Mouse (Mus musculus): ENCODE measurements around the gene Mrpl17. TPM values are rescaled to one million over a fixed set of nuclear protein-coding genes. Genes with fewer than 3 reads are reported as not detected.
"Not testable (repeated sequence)": the region's sequence is repeated elsewhere in the genome, so short reads cannot be mapped to it uniquely, and the experiment has no call there.

Mrpl17 gene
- polyA plus RNA-seq (2014; fragmentation: Nextera tagmentation; extraction: Ambion mirVana), result 186 and 200 TPM in 2 replicates

GRCm38 (mm10) chr7:105810877-105811489, at the start of gene Mrpl17:
Mrpl17 (minus strand) TSS chr7:105811099.
- DNase-seq (peak; percentile 100), ATAC-seq (ENCODE audit: low FRiP score, low TSS enrichment) (peak; percentile 98)
- peak within 1 kb of the TSS; percentile 82 for H3K4me3 ChIP-seq (replicated peaks; ENCODE audit: low read depth, low read length)
- under 1% methylated on average over 52 of the region's 52 CpGs for WGBS
- no peaks in the 10 kb centered on the region for H3K27me3 ChIP-seq (ENCODE audit: control insufficient read depth, insufficient read depth, low read length)
- H3K4me1 ChIP-seq (ENCODE audit: control insufficient read depth, insufficient read depth, low read length), result peaks cover 7% of the 10 kb centered on the region
- H3K4me2 ChIP-seq (ENCODE audit: low read length), result peak within 1 kb of the TSS; percentile 62
- peaks cover 15% of the 10 kb centered on the region; the same call in 1 of the 2 replicates for H3K36me3 ChIP-seq (ENCODE audit: control insufficient read depth, insufficient read depth, low read length)
- peak within 1 kb of the TSS; percentile 88 for H3K9ac ChIP-seq (replicated peaks; ENCODE audit: low read length)
- peak within 1 kb of the TSS; percentile 89 for H3K27ac ChIP-seq (replicated peaks; ENCODE audit: low read depth, low read length)
- no peaks in the 10 kb centered on the region for H3K9me3 ChIP-seq (ENCODE audit: control insufficient read depth, low read length)

GRCm38 (mm10) chr7:105855718-105856560, 45.0 kb upstream of the Mrpl17 start:
- not testable (repeated sequence) for H3K4me2 ChIP-seq (ENCODE audit: low read length); H3K4me3 ChIP-seq (replicated peaks; ENCODE audit: low read depth, low read length); H3K36me3 ChIP-seq (ENCODE audit: control insufficient read depth, insufficient read depth, low read length); H3K27ac ChIP-seq (replicated peaks; ENCODE audit: low read depth, low read length); ATAC-seq (ENCODE audit: low FRiP score, low TSS enrichment); H3K4me1 ChIP-seq (ENCODE audit: control insufficient read depth, insufficient read depth, low read length); H3K9me3 ChIP-seq (ENCODE audit: control insufficient read depth, low read length); H3K27me3 ChIP-seq (ENCODE audit: control insufficient read depth, insufficient read depth, low read length); H3K9ac ChIP-seq (replicated peaks; ENCODE audit: low read length); DNase-seq
- no CpG with 5 or more reads among the region's 2 CpGs for WGBS

- no peaks in the 10 kb centered on the region for H3K9me3 ChIP-seq (ENCODE audit: control insufficient read depth, low read length)
- no peaks in the 10 kb centered on the region for H3K4me1 ChIP-seq (ENCODE audit: control insufficient read depth, insufficient read depth, low read length)
- no peak overlapping the region for H3K27ac ChIP-seq (replicated peaks; ENCODE audit: low read depth, low read length)
- H3K27me3 ChIP-seq (ENCODE audit: control insufficient read depth, insufficient read depth, low read length), result no peaks in the 10 kb centered on the region
- no peak overlapping the region for H3K9ac ChIP-seq (replicated peaks; ENCODE audit: low read length)
- H3K36me3 ChIP-seq (ENCODE audit: control insufficient read depth, insufficient read depth, low read length), result no peaks in the 10 kb centered on the region
- no peak overlapping the region for H3K4me3 ChIP-seq (replicated peaks; ENCODE audit: low read depth, low read length)
- H3K4me2 ChIP-seq (ENCODE audit: low read length), result no peak overlapping the region
- DNase-seq, result no peak
- WGBS, result 79% methylated on average over 7 of the region's 7 CpGs
- ATAC-seq (ENCODE audit: low FRiP score, low TSS enrichment), result no peak
Observed at GRCm38 (mm10) chr7:105824281-105824680, 13.4 kb upstream of the Mrpl17 start.

GRCm38 (mm10) chr7:105818483-105818882, 7.6 kb upstream of the Mrpl17 start:
- no peaks in the 10 kb centered on the region for H3K36me3 ChIP-seq (ENCODE audit: control insufficient read depth, insufficient read depth, low read length)
- no peak for ATAC-seq (ENCODE audit: low FRiP score, low TSS enrichment)
- WGBS, result 2% methylated on average over 1 of the region's 1 CpGs
- peak; percentile 85 for DNase-seq
- no peaks in the 10 kb centered on the region for H3K9me3 ChIP-seq (ENCODE audit: control insufficient read depth, low read length)
- no peak overlapping the region for H3K9ac ChIP-seq (replicated peaks; ENCODE audit: low read length)
- H3K4me1 ChIP-seq (ENCODE audit: control insufficient read depth, insufficient read depth, low read length), result no peaks in the 10 kb centered on the region
- no peak overlapping the region for H3K4me3 ChIP-seq (replicated peaks; ENCODE audit: low read depth, low read length)
- no peaks in the 10 kb centered on the region for H3K27me3 ChIP-seq (ENCODE audit: control insufficient read depth, insufficient read depth, low read length)
- no peak overlapping the region for H3K27ac ChIP-seq (replicated peaks; ENCODE audit: low read depth, low read length)
- H3K4me2 ChIP-seq (ENCODE audit: low read length), result no peak overlapping the region

GRCm38 (mm10) chr7:105816736-105817135, 5.8 kb upstream of the Mrpl17 start:
- ATAC-seq (ENCODE audit: low FRiP score, low TSS enrichment) (no peak), DNase-seq (peak; percentile 73)
- no peaks in the 10 kb centered on the region for H3K36me3 ChIP-seq (ENCODE audit: control insufficient read depth, insufficient read depth, low read length)
- H3K4me3 ChIP-seq (replicated peaks; ENCODE audit: low read depth, low read length), result no peak overlapping the region
- H3K9ac ChIP-seq (replicated peaks; ENCODE audit: low read length), result no peak overlapping the region
- H3K4me2 ChIP-seq (ENCODE audit: low read length), result no peak overlapping the region
- no peaks in the 10 kb centered on the region for H3K27me3 ChIP-seq (ENCODE audit: control insufficient read depth, insufficient read depth, low read length)
- no peaks in the 10 kb centered on the region for H3K9me3 ChIP-seq (ENCODE audit: control insufficient read depth, low read length)
- H3K4me1 ChIP-seq (ENCODE audit: control insufficient read depth, insufficient read depth, low read length), result no peaks in the 10 kb centered on the region
- no peak overlapping the region for H3K27ac ChIP-seq (replicated peaks; ENCODE audit: low read depth, low read length)

GRCm38 (mm10) chr7:105813326-105813725, 2.4 kb upstream of the Mrpl17 start:
- Histone ChIP-seq H3K4me3 (replicated peaks; ENCODE audit: low read depth, low read length) (no peak overlapping the region), H3K4me2 (ENCODE audit: low read length) (no peak overlapping the region), H3K4me1 (ENCODE audit: control insufficient read depth, insufficient read depth, low read length) (peaks cover 7% of the 10 kb centered on the region), H3K27me3 (ENCODE audit: control insufficient read depth, insufficient read depth, low read length) (no peaks in the 10 kb centered on the region), H3K27ac (replicated peaks; ENCODE audit: low read depth, low read length) (no peak overlapping the region), H3K9me3 (ENCODE audit: control insufficient read depth, low read length) (no peaks in the 10 kb centered on the region), H3K36me3 (ENCODE audit: control insufficient read depth, insufficient read depth, low read length) (peaks cover 13% of the 10 kb centered on the region; the same call in 1 of the 2 replicates), H3K9ac (replicated peaks; ENCODE audit: low read length) (no peak overlapping the region)
- no peak for ATAC-seq (ENCODE audit: low FRiP score, low TSS enrichment)
- WGBS, result 89% methylated on average over 3 of the region's 3 CpGs
- no peak for DNase-seq

GRCm38 (mm10) chr7:105812566-105812965, 1.7 kb upstream of the Mrpl17 start:
- no peak overlapping the region for H3K4me3 ChIP-seq (replicated peaks; ENCODE audit: low read depth, low read length)
- H3K9ac ChIP-seq (replicated peaks; ENCODE audit: low read length), result no peak overlapping the region
- no peaks in the 10 kb centered on the region for H3K27me3 ChIP-seq (ENCODE audit: control insufficient read depth, insufficient read depth, low read length)
- WGBS, result 83% methylated on average over 3 of the region's 3 CpGs
- ATAC-seq (ENCODE audit: low FRiP score, low TSS enrichment) (no peak), DNase-seq (no peak)
- H3K4me1 ChIP-seq (ENCODE audit: control insufficient read depth, insufficient read depth, low read length), result peaks cover 7% of the 10 kb centered on the region
- H3K27ac ChIP-seq (replicated peaks; ENCODE audit: low read depth, low read length), result no peak overlapping the region
- no peak overlapping the region for H3K4me2 ChIP-seq (ENCODE audit: low read length)
- H3K9me3 ChIP-seq (ENCODE audit: control insufficient read depth, low read length), result no peaks in the 10 kb centered on the region
- H3K36me3 ChIP-seq (ENCODE audit: control insufficient read depth, insufficient read depth, low read length), result peaks cover 15% of the 10 kb centered on the region; the same call in 1 of the 2 replicates

- DNase-seq (no peak), ATAC-seq (ENCODE audit: low FRiP score, low TSS enrichment) (peak; percentile 15; the same call in 1 of the 2 replicates)
- 0 out of 2 replicates have a peak overlapping the region, but pooled peaks have one; percentile 82 for H3K4me3 ChIP-seq (replicated peaks; ENCODE audit: low read depth, low read length)
- H3K9me3 ChIP-seq (ENCODE audit: control insufficient read depth, low read length), result no peaks in the 10 kb centered on the region
- no peak overlapping the region for H3K27ac ChIP-seq (replicated peaks; ENCODE audit: low read depth, low read length)
- H3K36me3 ChIP-seq (ENCODE audit: control insufficient read depth, insufficient read depth, low read length), result peaks cover 15% of the 10 kb centered on the region; the same call in 1 of the 2 replicates
- H3K9ac ChIP-seq (replicated peaks; ENCODE audit: low read length), result no peak overlapping the region
- peaks cover 7% of the 10 kb centered on the region for H3K4me1 ChIP-seq (ENCODE audit: control insufficient read depth, insufficient read depth, low read length)
- peak overlapping the region; percentile 31 for H3K4me2 ChIP-seq (ENCODE audit: low read length)
- H3K27me3 ChIP-seq (ENCODE audit: control insufficient read depth, insufficient read depth, low read length), result no peaks in the 10 kb centered on the region
Observed at GRCm38 (mm10) chr7:105811516-105811915, 617 bp upstream of the Mrpl17 start.
